Mouse (Mus musculus): ENCODE results near the gene Btg1. TPM values are rescaled to one million over a fixed set of nuclear protein-coding genes. Genes with fewer than 3 reads are reported as not detected.

The Btg1 gene
- total RNA-seq, 4 experiments from 2014 or later, result 46.5 to 59.9 (median 50.7) TPM

DNA sequence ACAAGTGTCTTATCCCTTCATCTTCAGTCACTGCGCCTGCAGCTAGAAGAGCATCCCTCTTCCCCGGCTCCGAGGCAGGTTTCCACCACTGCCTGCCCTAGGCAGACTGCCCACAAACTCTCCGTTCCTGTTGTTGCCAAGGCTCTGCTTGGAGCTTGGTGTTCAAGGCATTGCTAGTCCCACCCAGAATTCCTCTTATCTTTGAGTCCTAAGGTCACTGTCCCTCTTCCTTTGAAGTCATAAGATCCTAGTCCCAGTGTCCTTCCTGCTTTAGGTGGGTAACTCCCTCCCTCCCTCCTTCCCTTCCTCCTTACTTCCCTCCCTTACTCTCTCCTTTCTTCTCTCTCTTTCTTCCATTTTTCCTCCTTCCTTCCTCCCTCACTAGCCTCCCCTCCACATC, 46.2 kb downstream of the Btg1 start:
- no peak for DNase-seq (ENCODE audit: low spot score in 2 of 2)

DNA sequence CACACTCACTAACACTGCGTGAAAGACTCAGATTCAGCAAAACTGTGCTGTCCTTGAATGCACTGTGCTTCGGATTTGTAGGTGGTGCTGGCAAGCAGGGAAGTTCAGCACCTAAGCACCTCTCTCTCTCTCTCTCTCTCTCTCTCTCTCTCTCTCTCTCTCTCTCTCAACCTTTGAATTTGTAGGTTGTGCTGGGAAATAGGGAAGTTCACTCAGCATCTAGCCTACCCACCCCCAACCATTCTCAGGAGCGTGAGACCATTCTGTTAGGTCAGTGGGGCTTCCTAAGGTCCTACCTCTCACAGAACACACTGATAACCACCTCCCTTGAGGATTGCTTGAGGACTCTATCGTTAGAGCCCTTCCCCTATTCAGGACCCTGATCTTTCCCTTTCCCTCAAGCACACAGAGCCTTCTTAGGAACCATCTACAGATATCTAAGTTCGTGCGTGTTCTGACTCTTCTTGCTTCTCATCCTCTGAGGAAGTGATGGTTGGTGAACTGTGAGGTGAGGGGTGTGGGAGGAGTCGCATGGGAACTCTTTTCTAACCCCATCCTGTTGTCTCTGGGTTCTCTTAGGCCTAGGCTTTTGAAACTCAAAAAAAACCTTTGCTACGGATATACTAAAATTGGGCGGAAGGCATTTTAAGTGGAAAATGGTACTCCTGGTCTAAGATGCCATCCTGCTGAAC, 47.1 kb downstream of the Btg1 start:
- DNase-seq (ENCODE audit: low spot score in 2 of 2), result no peak

Measured in layer of hippocampus, adult 8-10 months (tissue).